Mouse (Mus musculus) heart, embryonic 15.5 days (tissue): ENCODE data around the gene Gm45837. TPM values are rescaled to one million over a fixed set of nuclear protein-coding genes. Genes with fewer than 3 reads are reported as not detected.

Experiments
- ATAC-seq: fragments of 200-750 bp; cut with Nextera tagmentation; replicated peaks from 2 replicates; pipeline ENCODE4 v1.8.0; 2017; ENCODE audit warnings: low read depth, moderate TSS enrichment; ENCODE audit not compliant: insufficient number of reproducible peaks, insufficient read depth, low FRiP score
- H3K27ac ChIP-seq: fragments of 300-500 bp; sonication (generic); 2 replicates; pipeline ENCODE4 v1.5.1; 2015; ENCODE audit warnings: mild to moderate bottlenecking, inconsistent platforms
- H3K27me3 ChIP-seq: fragments of 300-500 bp; sonication (generic); 2 replicates; pipeline ENCODE4 v1.6.1; 2015; ENCODE audit warnings: inconsistent platforms
- H3K36me3 ChIP-seq: fragments of 300-500 bp; sonication (generic); 2 replicates; pipeline ENCODE4 v1.6.1; 2015; ENCODE audit warnings: mild to moderate bottlenecking, inconsistent platforms
- H3K4me1 ChIP-seq: fragments of 300-500 bp; sonication (generic); replicated peaks from 2 replicates; pipeline ENCODE4 v1.6.1; 2015; ENCODE audit warnings: inconsistent platforms
- H3K4me2 ChIP-seq: fragments of 300-500 bp; sonication (generic); 2 replicates; pipeline ENCODE4 v1.6.1; 2015; ENCODE audit warnings: inconsistent platforms, mild to moderate bottlenecking, moderate library complexity
- H3K4me3 ChIP-seq: fragments of 300-500 bp; sonication (generic); 2 replicates; pipeline ENCODE4 v1.5.1; 2015; ENCODE audit warnings: mild to moderate bottlenecking, inconsistent platforms
- H3K9ac ChIP-seq: fragments of 300-500 bp; sonication (generic); 2 replicates; pipeline ENCODE4 v1.6.1; 2015; ENCODE audit warnings: mild to moderate bottlenecking, inconsistent platforms
- H3K9me3 ChIP-seq: fragments of 300-500 bp; sonication (generic); replicated peaks from 2 replicates; pipeline ENCODE4 v1.6.1; 2016; ENCODE audit warnings: inconsistent platforms
- WGBS: fragments of 180-500 bp; shearing (Covaris S2); methylation state at CpG from one replicate; pipeline ENCODE4 v1.1.7; 2015; ENCODE audit warnings: mixed read lengths; 5-methylcytosine and 5-hydroxymethylcytosine counted together
- polyA plus RNA-seq: library from polyadenylated mRNA; unstranded; fragments of >200 nt; fragmentation: Nextera tagmentation; extraction: Ambion mirVana; gene quantifications from 2 replicates; pipeline ENCODE4 v1.2.1, GENCODE M21; 2015

The Gm45837 gene
- polyA plus RNA-seq, 1 experiment from 2014 or later: not detected

- peaks cover 27% of the 10 kb centered on the region for H3K27me3 ChIP-seq
- no peak for ATAC-seq
- H3K4me2 ChIP-seq: no peak overlapping the region
- no peaks in the 10 kb centered on the region for H3K36me3 ChIP-seq
- WGBS: 51% methylated on average over 4 of the region's 4 CpGs
- no peak overlapping the region for H3K27ac ChIP-seq
- H3K9me3 ChIP-seq: no peaks in the 10 kb centered on the region
- H3K4me1 ChIP-seq: peaks cover 59% of the 10 kb centered on the region
- no peak overlapping the region for H3K4me3 ChIP-seq
- H3K9ac ChIP-seq: no peak overlapping the region
These were observed 47.6 kb downstream of the Gm45837 start for GRCm38 (mm10) chr7:101458278-101458781.

- no peak overlapping the region for H3K4me2 ChIP-seq
- H3K9ac ChIP-seq: no peak overlapping the region
- H3K36me3 ChIP-seq: no peaks in the 10 kb centered on the region
- H3K4me1 ChIP-seq: peaks cover 69% of the 10 kb centered on the region
- peaks cover 25% of the 10 kb centered on the region for H3K27me3 ChIP-seq
- H3K4me3 ChIP-seq: no peak overlapping the region
- ATAC-seq: no peak
- no peaks in the 10 kb centered on the region for H3K9me3 ChIP-seq
- 68% methylated on average over 9 of the region's 9 CpGs for WGBS
- no peak overlapping the region for H3K27ac ChIP-seq
These were observed 48.7 kb downstream of the Gm45837 start for GRCm38 (mm10) chr7:101459305-101459813.

GRCm38 (mm10) chr7:101459923-101460607, 49.4 kb downstream of the Gm45837 start:
- H3K9ac ChIP-seq: no peak overlapping the region
- WGBS: 45% methylated on average over 10 of the region's 10 CpGs
- peaks cover 22% of the 10 kb centered on the region for H3K27me3 ChIP-seq
- peaks cover 72% of the 10 kb centered on the region for H3K4me1 ChIP-seq
- ATAC-seq: no peak
- H3K4me3 ChIP-seq: no peak overlapping the region
- 0 out of 2 replicates have a peak overlapping the region, but pooled peaks have one; percentile 9 for H3K27ac ChIP-seq
- no peaks in the 10 kb centered on the region for H3K9me3 ChIP-seq
- H3K36me3 ChIP-seq: no peaks in the 10 kb centered on the region
- H3K4me2 ChIP-seq: peak overlapping the region; percentile 29

GRCm38 (mm10) chr7:101460608-101460957, 49.9 kb downstream of the Gm45837 start:
- Histone ChIP-seq H3K4me1 (peaks cover 78% of the 10 kb centered on the region), H3K27ac (peak overlapping the region; percentile 39; the same call in 1 of the 2 replicates), H3K4me2 (peak overlapping the region; percentile 29)

GRCm38 (mm10) chr7:101461571-101461970, 50.9 kb downstream of the Gm45837 start:
- no peak overlapping the region for H3K27ac ChIP-seq
- no peak overlapping the region for H3K9ac ChIP-seq
- no peak for ATAC-seq
- H3K9me3 ChIP-seq: no peaks in the 10 kb centered on the region
- H3K4me1 ChIP-seq: peaks cover 88% of the 10 kb centered on the region
- H3K4me3 ChIP-seq: no peak overlapping the region
- peaks cover 11% of the 10 kb centered on the region for H3K27me3 ChIP-seq
- H3K36me3 ChIP-seq: no peaks in the 10 kb centered on the region
- WGBS: 72% methylated on average over 11 of the region's 11 CpGs
- no peak overlapping the region for H3K4me2 ChIP-seq

More at GRCm38 (mm10) chr7:101460608-101460957, 49.9 kb downstream of the Gm45837 start:
- WGBS: 34% methylated on average over 10 of the region's 10 CpGs
- Histone ChIP-seq H3K36me3 (no peaks in the 10 kb centered on the region), H3K27me3 (peaks cover 17% of the 10 kb centered on the region), H3K9me3 (no peaks in the 10 kb centered on the region), H3K9ac (no peak overlapping the region), H3K4me3 (no peak overlapping the region)
- ATAC-seq: peak; percentile 62

GRCm38 (mm10) chr7:101462327-101463068, 51.8 kb downstream of the Gm45837 start:
- 74% methylated on average over 14 of the region's 14 CpGs for WGBS
- H3K4me3 ChIP-seq: no peak overlapping the region

GRCm38 (mm10) chr7:101463665-101464271, 53.1 kb downstream of the Gm45837 start:
- WGBS: 51% methylated on average over 11 of the region's 11 CpGs
- H3K27me3 ChIP-seq: peaks cover 7% of the 10 kb centered on the region
- H3K4me2 ChIP-seq: no peak overlapping the region
- H3K9me3 ChIP-seq: no peaks in the 10 kb centered on the region
- H3K36me3 ChIP-seq: no peaks in the 10 kb centered on the region
- no peak overlapping the region for H3K27ac ChIP-seq
- ATAC-seq: no peak
- H3K9ac ChIP-seq: no peak overlapping the region
- H3K4me3 ChIP-seq: no peak overlapping the region
- peaks cover 82% of the 10 kb centered on the region for H3K4me1 ChIP-seq

More at GRCm38 (mm10) chr7:101462327-101463068, 51.8 kb downstream of the Gm45837 start:
- no peak overlapping the region for H3K4me2 ChIP-seq
- no peaks in the 10 kb centered on the region for H3K9me3 ChIP-seq
- H3K27ac ChIP-seq: peak overlapping the region; percentile 31; the same call in 1 of the 2 replicates
- H3K27me3 ChIP-seq: peaks cover 8% of the 10 kb centered on the region
- H3K36me3 ChIP-seq: no peaks in the 10 kb centered on the region
- no peak overlapping the region for H3K9ac ChIP-seq
- H3K4me1 ChIP-seq: peaks cover 92% of the 10 kb centered on the region
- no peak for ATAC-seq

- Histone ChIP-seq H3K4me3 (no peak overlapping the region), H3K27ac (peak overlapping the region; percentile 70; the same call in 1 of the 2 replicates), H3K27me3 (peaks cover 5% of the 10 kb centered on the region), H3K4me1 (peaks cover 76% of the 10 kb centered on the region), H3K36me3 (no peaks in the 10 kb centered on the region), H3K9ac (no peak overlapping the region), H3K4me2 (no peak overlapping the region), H3K9me3 (no peaks in the 10 kb centered on the region)
- ATAC-seq: no peak
- 48% methylated on average over 4 of the region's 4 CpGs for WGBS
These were observed 54.2 kb downstream of the Gm45837 start for GRCm38 (mm10) chr7:101464927-101465326.

GRCm38 (mm10) chr7:101465392-101465791, 54.7 kb downstream of the Gm45837 start:
- Histone ChIP-seq H3K4me1 (peaks cover 72% of the 10 kb centered on the region), H3K9ac (no peak overlapping the region), H3K27ac (peak overlapping the region; percentile 70), H3K4me2 (no peak overlapping the region), H3K36me3 (no peaks in the 10 kb centered on the region), H3K9me3 (no peaks in the 10 kb centered on the region), H3K27me3 (peaks cover 5% of the 10 kb centered on the region), H3K4me3 (no peak overlapping the region)
- ATAC-seq: peak; percentile 33
- WGBS: 27% methylated on average over 14 of the region's 14 CpGs

- no peak overlapping the region for H3K4me2 ChIP-seq
- no peaks in the 10 kb centered on the region for H3K9me3 ChIP-seq
- no peaks in the 10 kb centered on the region for H3K36me3 ChIP-seq
- no peak; the same call in 1 of the 2 replicates for ATAC-seq
- peaks cover 65% of the 10 kb centered on the region for H3K4me1 ChIP-seq
- H3K9ac ChIP-seq: no peak overlapping the region
- peaks cover 5% of the 10 kb centered on the region for H3K27me3 ChIP-seq
- H3K4me3 ChIP-seq: no peak overlapping the region
- 69% methylated on average over 8 of the region's 8 CpGs for WGBS
- peak overlapping the region; percentile 70 for H3K27ac ChIP-seq
These were observed 55.3 kb downstream of the Gm45837 start for GRCm38 (mm10) chr7:101465850-101466580.
